ENCODE assay signal across 1 mouse cellular context in genomic region chr11:83043891-83044290, GRCm38 (mm10).
TF ChIP-seq lines count a peak whose summit lies in the region.

No protein-coding gene starts in this region.

TF ChIP-seq in CH12.LX, 34 proteins besides CTCF, POLR2A, EP300 and RAD21 (continued from another document):
- peak; percentile 98 for TF ChIP-seq TCF12 (IDR thresholded peaks at IDR 0.05; ENCODE audit: low read depth, low read length)
- TF ChIP-seq MAX (IDR thresholded peaks at IDR 0.05; ENCODE audit: low read length), result peak; percentile 64
- TF ChIP-seq ZC3H11A (IDR thresholded peaks at IDR 0.05; ENCODE audit: low read depth, low read length), result no peak
- TF ChIP-seq KAT2A (IDR thresholded peaks at IDR 0.05; ENCODE audit: insufficient replicate concordance, low read length), result no peak
- peak; percentile 64 for TF ChIP-seq HCFC1 (IDR thresholded peaks at IDR 0.05; ENCODE audit: low read depth, low read length)
- no peak for TF ChIP-seq GABPA (IDR thresholded peaks at IDR 0.05; ENCODE audit: insufficient replicate concordance, low read depth, low read length)
- no peak for TF ChIP-seq UBTF (IDR thresholded peaks at IDR 0.05; ENCODE audit: low read depth, low read length)
- peak; percentile 25; the same call in 1 of the 2 replicates for TF ChIP-seq CHD1 (IDR thresholded peaks at IDR 0.05; ENCODE audit: low read depth, low read length)
- no peak for TF ChIP-seq USF1 (IDR thresholded peaks at IDR 0.05; ENCODE audit: low read depth, low read length)
- peak; percentile 80; the same call in 1 of the 2 replicates for TF ChIP-seq MXI1 (IDR thresholded peaks at IDR 0.05; ENCODE audit: low read depth, low read length)
- TF ChIP-seq ETS1 (conservative IDR thresholded peaks at IDR 0.05; ENCODE audit: low read depth, low read length), result peak; percentile 97
- TF ChIP-seq JUN (IDR thresholded peaks at IDR 0.05; ENCODE audit: insufficient read depth, low read depth, low read length), result peak; percentile 95
- TF ChIP-seq NRF1 (IDR thresholded peaks at IDR 0.05; ENCODE audit: low read depth, low read length), result no peak
- no peak for TF ChIP-seq PAX5 (IDR thresholded peaks at IDR 0.05; ENCODE audit: low read length)
- TF ChIP-seq MAFK (IDR thresholded peaks at IDR 0.05; ENCODE audit: insufficient replicate concordance, low read length), result peak; percentile 93
- peak; percentile 100 for TF ChIP-seq MAZ (IDR thresholded peaks at IDR 0.05; ENCODE audit: low read depth, low read length)
- TF ChIP-seq POLR2AphosphoS2 (IDR thresholded peaks at IDR 0.05; ENCODE audit: low read depth, low read length), result 0 out of 2 replicates have a peak, but pooled peaks have one; percentile 54
- peak; percentile 100 for TF ChIP-seq IRF4 (IDR thresholded peaks at IDR 0.05; ENCODE audit: low read depth, low read length)
